Mouse (Mus musculus): ENCODE data around the gene Slc34a3. TPM values are rescaled to one million over a fixed set of nuclear protein-coding genes. Genes with fewer than 3 reads are reported as not detected.

The Slc34a3 gene
- not detected in 2 replicates for polyA plus RNA-seq (2014; fragmentation: Nextera tagmentation; extraction: Ambion mirVana)

DNA sequence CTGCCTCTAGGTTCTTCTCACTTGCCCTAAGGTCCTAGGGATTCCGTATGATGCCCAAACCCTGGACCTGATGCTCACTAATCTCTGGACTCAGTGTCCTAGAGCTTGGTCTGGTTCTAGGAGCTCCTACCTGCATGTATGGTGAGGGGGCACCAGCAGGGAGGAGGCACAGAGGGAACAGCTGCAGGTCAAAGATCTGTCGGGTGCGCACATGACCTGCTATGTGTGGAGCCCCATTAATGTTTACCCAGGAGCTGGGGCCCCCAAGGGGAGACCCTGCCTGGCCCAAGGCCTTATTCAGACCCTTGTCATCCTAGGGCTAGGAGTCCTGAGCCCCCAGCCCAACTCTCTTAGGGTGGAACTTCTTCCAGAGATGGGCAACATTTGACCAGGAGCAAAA is at the start of gene Slc34a3:
Gene Slc34a3, minus strand, starts transcription at position 315 of the 400 bp plus-strand sequence.
- Histone ChIP-seq H3K27ac (replicated peaks in 1 of 2; ENCODE audit: control insufficient read depth in 1 of 2, insufficient read depth in 1 of 2, low read depth in 2 of 2, low read length in 2 of 2) (no peak within 1 kb of the TSS), H3K27me3 (ENCODE audit: control insufficient read depth, insufficient read depth, low read length) (peaks cover 27% of the 10 kb centered on the region), H3K4me2 (ENCODE audit: low read length) (no peak within 1 kb of the TSS), H3K9ac (ENCODE audit: low read length) (no peak within 1 kb of the TSS), H3K4me1 (ENCODE audit: control insufficient read depth in 2 of 2, insufficient read depth in 2 of 2, low read length in 2 of 2) (0 out of 4 replicates have a peak, but pooled peaks cover 0 to under 1% of the 10 kb centered on the region in 2 experiments), H3K36me3 (ENCODE audit: control insufficient read depth, insufficient read depth, low read length) (no peaks in the 10 kb centered on the region), H3K9me3 (ENCODE audit: control insufficient read depth, low read length) (no peaks in the 10 kb centered on the region), H3K4me3 (ENCODE audit: control insufficient read depth in 1 of 2, insufficient read depth in 1 of 2, low read depth in 1 of 2, low read length in 2 of 2) (no peak within 1 kb of the TSS)
- ATAC-seq (ENCODE audit: insufficient number of reproducible peaks, insufficient read depth, low FRiP score, low read depth) = no peak
- WGBS = 76% methylated on average over 3 of the region's 3 CpGs

DNA sequence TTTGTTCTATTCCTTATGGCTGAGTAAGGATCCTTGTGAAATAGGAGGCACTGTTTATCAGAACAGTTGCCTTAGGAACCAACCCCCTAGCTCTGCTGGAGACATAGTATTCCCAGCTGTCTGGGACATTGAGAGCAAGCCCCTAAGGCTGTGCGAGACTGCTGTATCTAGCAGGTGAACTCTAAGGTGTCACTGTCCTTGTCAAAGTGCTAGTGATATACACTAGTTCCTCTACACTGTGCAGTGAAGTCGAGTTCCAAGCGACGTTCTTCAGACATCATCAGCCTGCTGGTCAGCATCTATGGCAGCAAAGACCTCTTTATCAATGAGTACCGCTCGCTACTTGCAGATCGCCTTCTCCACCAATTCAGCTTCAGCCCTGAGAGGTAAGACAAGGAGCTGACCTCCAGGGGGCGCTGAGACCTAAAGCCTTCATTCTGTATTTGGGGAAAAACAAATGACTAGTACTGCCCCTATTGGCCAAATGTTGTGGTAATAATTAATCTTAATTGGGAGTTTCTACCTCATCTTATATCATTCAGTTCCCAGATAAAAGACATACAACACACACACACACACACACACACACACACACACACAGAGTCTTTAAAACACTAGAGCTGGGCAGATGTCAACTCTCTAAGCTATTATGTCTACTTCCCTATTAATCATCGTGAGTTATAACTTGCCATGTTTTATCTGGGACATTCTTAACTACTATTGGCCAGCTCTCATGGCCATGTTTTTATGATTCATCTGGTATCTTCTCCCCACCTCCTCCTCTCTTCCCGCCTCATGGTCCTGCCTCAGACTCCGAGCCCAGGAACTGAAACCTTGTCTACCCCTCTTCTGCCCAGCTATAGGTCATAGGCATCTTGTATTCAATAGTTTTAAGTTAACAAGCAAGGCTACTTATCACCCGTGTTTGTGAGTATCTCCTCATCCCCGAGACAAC is 45.0 kb upstream of the Slc34a3 start:
- Histone ChIP-seq H3K4me3 (ENCODE audit: control insufficient read depth in 1 of 2, insufficient read depth in 1 of 2, low read depth in 1 of 2, low read length in 2 of 2) (no peak overlapping the region), H3K4me2 (ENCODE audit: low read length) (no peak overlapping the region), H3K4me1 (ENCODE audit: control insufficient read depth in 2 of 2, insufficient read depth in 2 of 2, low read length in 2 of 2) (no peaks in the 10 kb centered on the region), H3K9me3 (ENCODE audit: control insufficient read depth, low read length) (no peaks in the 10 kb centered on the region), H3K9ac (ENCODE audit: low read length) (no peak overlapping the region), H3K27me3 (ENCODE audit: control insufficient read depth, insufficient read depth, low read length) (no peaks in the 10 kb centered on the region), H3K27ac (replicated peaks in 1 of 2; ENCODE audit: control insufficient read depth in 1 of 2, insufficient read depth in 1 of 2, low read depth in 2 of 2, low read length in 2 of 2) (no peak overlapping the region), H3K36me3 (ENCODE audit: control insufficient read depth, insufficient read depth, low read length) (peaks cover 96% of the 10 kb centered on the region)
- WGBS = 64% methylated on average over 13 of the region's 13 CpGs
- ATAC-seq (ENCODE audit: insufficient number of reproducible peaks, insufficient read depth, low FRiP score, low read depth) = no peak

DNA sequence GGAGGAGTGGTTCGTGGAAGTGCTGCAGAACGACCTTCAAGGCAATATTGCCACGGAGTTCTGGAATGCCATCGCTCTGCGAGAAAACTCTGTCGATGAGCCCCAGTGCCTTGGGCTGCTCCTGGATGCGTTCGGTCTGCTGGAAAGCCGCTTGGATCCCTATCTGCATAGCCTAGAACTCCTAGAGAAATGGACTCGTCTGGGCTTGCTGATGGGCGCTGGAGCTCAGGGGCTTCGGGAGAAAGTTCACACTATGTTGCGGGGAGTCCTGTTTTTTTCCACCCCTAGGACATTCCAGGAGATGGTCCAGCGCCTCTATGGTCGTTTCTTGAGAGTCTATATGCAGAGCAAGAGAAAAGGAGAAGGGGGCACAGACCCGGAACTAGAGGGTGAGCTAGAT is 38.8 kb upstream of the Slc34a3 start:
- H3K36me3 ChIP-seq (ENCODE audit: control insufficient read depth, insufficient read depth, low read length) = peaks cover 79% of the 10 kb centered on the region
- ATAC-seq (ENCODE audit: insufficient number of reproducible peaks, insufficient read depth, low FRiP score, low read depth) = no peak
- peak overlapping the region; percentile 91 for H3K9ac ChIP-seq (ENCODE audit: low read length)
- no peak overlapping the region for H3K27ac ChIP-seq (replicated peaks in 1 of 2; ENCODE audit: control insufficient read depth in 1 of 2, insufficient read depth in 1 of 2, low read depth in 2 of 2, low read length in 2 of 2)
- WGBS = 24% methylated on average over 16 of the region's 16 CpGs
- no peaks in the 10 kb centered on the region for H3K9me3 ChIP-seq (ENCODE audit: control insufficient read depth, low read length)
- no peaks in the 10 kb centered on the region for H3K27me3 ChIP-seq (ENCODE audit: control insufficient read depth, insufficient read depth, low read length)
- H3K4me3 ChIP-seq (ENCODE audit: control insufficient read depth in 1 of 2, insufficient read depth in 1 of 2, low read depth in 1 of 2, low read length in 2 of 2) = peak overlapping the region; percentile 75 to 87
- peaks cover 12 to 22% of the 10 kb centered on the region in 2 experiments for H3K4me1 ChIP-seq (ENCODE audit: control insufficient read depth in 2 of 2, insufficient read depth in 2 of 2, low read length in 2 of 2)
- peak overlapping the region; percentile 92 for H3K4me2 ChIP-seq (ENCODE audit: low read length)

DNA sequence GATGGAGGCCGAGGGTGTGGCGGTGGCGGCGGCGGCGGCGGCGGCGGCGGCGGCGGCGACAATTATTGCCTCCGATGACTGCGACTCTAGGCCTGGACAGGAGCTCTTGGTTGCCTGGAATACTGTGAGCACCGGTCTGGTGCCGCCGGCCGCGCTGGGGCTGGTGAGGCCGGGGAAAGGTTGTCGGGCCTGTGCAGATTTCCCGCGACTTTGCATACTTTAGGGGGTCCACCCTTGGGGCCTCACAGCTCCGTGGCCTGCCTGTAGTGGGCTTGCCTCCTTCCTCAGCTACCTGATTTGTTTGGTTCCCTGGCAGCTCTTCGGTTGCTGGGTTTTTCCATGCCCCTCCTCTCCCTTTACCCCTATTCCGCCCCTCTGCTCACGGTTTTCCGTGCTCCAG is 38.4 kb upstream of the Slc34a3 start:
- WGBS = under 1% methylated on average over 29 of the region's 29 CpGs
- H3K4me1 ChIP-seq (ENCODE audit: control insufficient read depth in 2 of 2, insufficient read depth in 2 of 2, low read length in 2 of 2) = peaks cover 12 to 22% of the 10 kb centered on the region in 2 experiments
- H3K27me3 ChIP-seq (ENCODE audit: control insufficient read depth, insufficient read depth, low read length) = no peaks in the 10 kb centered on the region
- H3K4me3 ChIP-seq (ENCODE audit: control insufficient read depth in 1 of 2, insufficient read depth in 1 of 2, low read depth in 1 of 2, low read length in 2 of 2) = peak overlapping the region; percentile 75 to 87
- H3K27ac ChIP-seq (replicated peaks in 1 of 2; ENCODE audit: control insufficient read depth in 1 of 2, insufficient read depth in 1 of 2, low read depth in 2 of 2, low read length in 2 of 2) = peak overlapping the region in 1 of 2 experiments; percentile 84; a peak in 3 of 4 replicates
- H3K9ac ChIP-seq (ENCODE audit: low read length) = peak overlapping the region; percentile 91
- H3K36me3 ChIP-seq (ENCODE audit: control insufficient read depth, insufficient read depth, low read length) = peaks cover 74% of the 10 kb centered on the region
- H3K9me3 ChIP-seq (ENCODE audit: control insufficient read depth, low read length) = no peaks in the 10 kb centered on the region
- peak overlapping the region; percentile 92 for H3K4me2 ChIP-seq (ENCODE audit: low read length)
- ATAC-seq (ENCODE audit: insufficient number of reproducible peaks, insufficient read depth, low FRiP score, low read depth) = peak; percentile 17; the same call in 1 of the 2 replicates

DNA sequence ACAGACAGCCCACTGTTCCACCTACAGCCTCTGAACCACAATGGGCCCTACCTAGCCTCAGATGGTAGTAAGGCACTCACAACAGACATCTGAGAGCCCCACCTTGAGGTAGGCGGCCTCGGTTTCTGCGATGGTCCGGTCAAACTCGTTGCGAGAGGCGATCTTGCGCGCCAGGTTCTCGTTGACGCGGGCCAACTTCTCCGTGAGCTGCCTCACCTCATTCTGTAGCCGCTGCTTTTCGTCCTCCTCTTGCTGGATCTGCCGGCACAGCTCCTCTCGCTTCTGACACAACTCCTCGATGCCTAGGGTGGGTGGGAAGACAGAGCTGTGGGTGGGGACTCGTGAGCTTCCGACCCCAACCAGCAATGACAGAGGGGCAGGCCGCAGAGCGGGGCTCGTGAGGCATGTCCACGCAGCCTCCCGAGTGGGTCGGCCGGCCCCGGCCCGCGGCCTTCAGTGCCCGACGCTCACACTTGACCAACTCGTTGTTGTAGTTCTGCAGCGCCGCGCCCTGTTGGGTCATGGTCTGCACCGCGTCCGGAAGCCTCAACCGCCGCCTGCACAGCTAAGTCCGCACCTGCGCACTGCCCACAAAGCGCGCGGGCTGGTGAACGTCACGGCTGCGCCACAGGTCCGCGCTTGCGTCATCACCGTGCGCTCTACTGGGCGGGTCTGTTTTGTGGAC is 37.8 kb upstream of the Slc34a3 start, which contains the start of the genes Ssna1 and Anapc2:
Gene Ssna1, minus strand, starts transcription at position 612 of the 685 bp plus-strand sequence.
Gene Anapc2, plus strand, starts transcription at position 652 of the 685 bp plus-strand sequence.
- Histone ChIP-seq H3K27ac (replicated peaks in 1 of 2; ENCODE audit: control insufficient read depth in 1 of 2, insufficient read depth in 1 of 2, low read depth in 2 of 2, low read length in 2 of 2) (peak within 1 kb of the TSS; percentile 66 to 84), H3K4me3 (ENCODE audit: control insufficient read depth in 1 of 2, insufficient read depth in 1 of 2, low read depth in 1 of 2, low read length in 2 of 2) (peak within 1 kb of the TSS; percentile 75 to 87), H3K9ac (ENCODE audit: low read length) (peak within 1 kb of the TSS; percentile 91), H3K36me3 (ENCODE audit: control insufficient read depth, insufficient read depth, low read length) (peaks cover 69% of the 10 kb centered on the region), H3K27me3 (ENCODE audit: control insufficient read depth, insufficient read depth, low read length) (no peaks in the 10 kb centered on the region), H3K4me1 (ENCODE audit: control insufficient read depth in 2 of 2, insufficient read depth in 2 of 2, low read length in 2 of 2) (peaks cover 16 to 26% of the 10 kb centered on the region in 2 experiments), H3K4me2 (ENCODE audit: low read length) (peak within 1 kb of the TSS; percentile 92), H3K9me3 (ENCODE audit: control insufficient read depth, low read length) (no peaks in the 10 kb centered on the region)
- peak; percentile 91 for ATAC-seq (ENCODE audit: insufficient number of reproducible peaks, insufficient read depth, low FRiP score, low read depth)
- WGBS = under 1% methylated on average over 55 of the region's 55 CpGs

DNA sequence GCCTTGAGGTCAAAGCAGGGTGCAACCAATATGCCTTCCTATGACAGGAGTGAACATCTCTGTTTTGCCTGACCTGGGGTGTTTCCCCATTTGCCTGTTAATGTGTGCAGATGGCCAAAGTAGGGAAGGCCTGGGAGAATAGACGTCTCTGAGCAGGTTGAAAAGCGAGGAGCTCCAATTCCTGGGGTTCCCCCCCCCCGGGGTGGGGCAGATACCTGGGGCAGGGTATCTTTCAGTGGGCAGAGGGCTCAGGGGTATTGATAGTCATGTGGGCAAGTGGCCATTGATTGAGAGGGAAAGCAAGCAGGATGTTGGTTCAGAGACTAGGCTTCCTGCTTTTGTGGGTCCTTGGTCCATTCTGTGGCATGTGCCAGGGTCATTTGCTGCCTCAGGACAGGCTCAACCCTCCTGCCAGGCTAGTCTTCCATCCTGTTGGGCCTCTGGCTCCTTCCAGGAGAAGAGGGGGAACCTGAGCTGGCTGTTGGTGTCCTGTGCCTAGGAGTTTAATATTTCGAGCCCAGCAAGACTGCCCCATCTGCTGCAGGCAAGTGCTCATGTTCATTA is 33.7 kb upstream of the Slc34a3 start:
- H3K9ac ChIP-seq (ENCODE audit: low read length) = no peak overlapping the region
- ATAC-seq (ENCODE audit: insufficient number of reproducible peaks, insufficient read depth, low FRiP score, low read depth) = no peak
- H3K4me2 ChIP-seq (ENCODE audit: low read length) = no peak overlapping the region
- H3K27me3 ChIP-seq (ENCODE audit: control insufficient read depth, insufficient read depth, low read length) = peaks cover 8% of the 10 kb centered on the region
- H3K36me3 ChIP-seq (ENCODE audit: control insufficient read depth, insufficient read depth, low read length) = peaks cover 30% of the 10 kb centered on the region
- 67% methylated on average over 4 of the region's 4 CpGs for WGBS
- H3K4me3 ChIP-seq (ENCODE audit: control insufficient read depth in 1 of 2, insufficient read depth in 1 of 2, low read depth in 1 of 2, low read length in 2 of 2) = no peak overlapping the region
- no peak overlapping the region for H3K27ac ChIP-seq (replicated peaks in 1 of 2; ENCODE audit: control insufficient read depth in 1 of 2, insufficient read depth in 1 of 2, low read depth in 2 of 2, low read length in 2 of 2)
- peaks cover 30 to 41% of the 10 kb centered on the region in 2 experiments for H3K4me1 ChIP-seq (ENCODE audit: control insufficient read depth in 2 of 2, insufficient read depth in 2 of 2, low read length in 2 of 2)
- no peaks in the 10 kb centered on the region for H3K9me3 ChIP-seq (ENCODE audit: control insufficient read depth, low read length)

DNA sequence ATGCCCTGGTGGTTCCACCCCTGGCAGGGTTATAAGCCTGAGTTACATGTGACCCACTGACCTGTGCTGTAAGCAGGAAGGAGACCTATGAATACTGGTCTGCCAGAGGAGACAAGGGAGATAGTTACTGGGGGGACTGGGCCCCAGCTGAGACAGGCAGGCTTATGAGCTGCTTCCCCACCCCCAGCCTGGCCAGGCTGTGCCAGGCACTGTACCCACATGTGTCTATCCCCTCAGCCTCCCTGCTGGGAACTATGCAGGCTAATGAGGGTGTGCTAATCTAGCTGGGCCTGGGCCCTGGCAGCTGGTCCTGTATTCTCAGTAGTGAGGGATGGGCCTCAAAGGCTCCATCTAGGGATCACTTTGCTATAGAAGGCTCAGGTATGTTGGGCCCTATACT is 33.1 kb upstream of the Slc34a3 start:
- Histone ChIP-seq H3K27me3 (ENCODE audit: control insufficient read depth, insufficient read depth, low read length) (peaks cover 8% of the 10 kb centered on the region), H3K27ac (replicated peaks in 1 of 2; ENCODE audit: control insufficient read depth in 1 of 2, insufficient read depth in 1 of 2, low read depth in 2 of 2, low read length in 2 of 2) (no peak overlapping the region), H3K9ac (ENCODE audit: low read length) (no peak overlapping the region), H3K9me3 (ENCODE audit: control insufficient read depth, low read length) (no peaks in the 10 kb centered on the region), H3K4me3 (ENCODE audit: control insufficient read depth in 1 of 2, insufficient read depth in 1 of 2, low read depth in 1 of 2, low read length in 2 of 2) (no peak overlapping the region), H3K4me2 (ENCODE audit: low read length) (no peak overlapping the region), H3K36me3 (ENCODE audit: control insufficient read depth, insufficient read depth, low read length) (peaks cover 30% of the 10 kb centered on the region), H3K4me1 (ENCODE audit: control insufficient read depth in 2 of 2, insufficient read depth in 2 of 2, low read length in 2 of 2) (peaks cover 30 to 41% of the 10 kb centered on the region in 2 experiments)
- no peak for ATAC-seq (ENCODE audit: insufficient number of reproducible peaks, insufficient read depth, low FRiP score, low read depth)

Data from heart, embryonic 14.5 days (tissue).